Mouse (Mus musculus) hematopoietic stem cell, adult 5-6 weeks (primary cell): ENCODE measurements around the gene Gm28038. TPM values are rescaled to one million over a fixed set of nuclear protein-coding genes. Genes with fewer than 3 reads are reported as not detected.

Experiments used
- ATAC-seq, 2 experiments: fragments of 125-278 bp in 1 of 2; replicated peaks in 1 of 2; 2 replicates each; pipeline ENCODE4 v1.8.0; 2016 to 2017; ENCODE audit warnings: inconsistent platforms in 2 of 2, mild to moderate bottlenecking in 2 of 2, moderate number of reproducible peaks in 2 of 2, low read depth in 1 of 2, moderate TSS enrichment in 1 of 2; ENCODE audit not compliant: low FRiP score in 2 of 2, poor library complexity in 2 of 2, severe bottlenecking in 2 of 2, insufficient read depth in 1 of 2, low TSS enrichment in 1 of 2
- total RNA-seq: library from RNA; stranded (forward); fragments of 172-1452, 232-1000 nt; gene quantifications from 2 replicates; pipeline ENCODE4 v1.2.3, GENCODE M21; 2017

The Gm28038 gene
- total RNA-seq, 1 experiment from 2014 or later, result not detected

DNA sequence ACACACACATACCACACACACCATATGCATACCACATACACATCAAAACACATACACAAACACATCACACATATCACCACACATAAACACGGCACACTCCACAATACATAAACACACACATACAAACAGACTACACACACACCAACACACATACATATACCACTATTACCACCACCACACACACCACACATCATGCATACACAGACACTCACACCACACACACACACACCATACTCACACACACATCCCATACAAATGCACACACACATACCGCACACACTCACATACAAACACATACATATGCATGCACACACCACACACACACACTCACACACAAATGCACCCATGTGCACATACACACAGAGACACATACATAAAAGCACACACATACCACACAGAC, 13.4 kb upstream of the Gm28038 start:
- ATAC-seq, result no peak

DNA sequence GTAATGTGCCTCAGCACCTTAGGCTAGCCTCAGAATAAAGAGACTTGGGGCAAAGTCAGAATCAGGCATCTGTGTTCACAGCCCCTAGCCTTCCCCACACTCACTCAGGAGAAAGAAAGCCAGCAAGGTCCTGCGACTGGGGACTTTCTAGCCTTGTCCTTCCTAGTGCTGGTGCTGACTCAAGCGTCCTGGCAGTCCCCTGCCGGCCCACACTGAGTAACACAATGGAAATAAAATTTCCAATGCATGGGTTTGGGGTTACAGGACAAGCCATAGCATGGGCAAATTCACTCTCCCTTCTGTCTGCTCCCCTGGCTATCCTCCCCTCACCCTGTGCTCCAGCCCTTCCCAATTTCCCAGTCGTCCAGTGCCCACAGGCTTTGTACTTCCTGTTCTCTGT, 12.5 kb upstream of the Gm28038 start:
- no peak for ATAC-seq

- ATAC-seq, result no peak
Measured at GRCm38 (mm10) chr2:30269241-30269990, 11.4 kb upstream of the Gm28038 start.

GRCm38 (mm10) chr2:30270134-30270533, 10.7 kb upstream of the Gm28038 start:
- peak; percentile 89 to 93 for ATAC-seq

DNA sequence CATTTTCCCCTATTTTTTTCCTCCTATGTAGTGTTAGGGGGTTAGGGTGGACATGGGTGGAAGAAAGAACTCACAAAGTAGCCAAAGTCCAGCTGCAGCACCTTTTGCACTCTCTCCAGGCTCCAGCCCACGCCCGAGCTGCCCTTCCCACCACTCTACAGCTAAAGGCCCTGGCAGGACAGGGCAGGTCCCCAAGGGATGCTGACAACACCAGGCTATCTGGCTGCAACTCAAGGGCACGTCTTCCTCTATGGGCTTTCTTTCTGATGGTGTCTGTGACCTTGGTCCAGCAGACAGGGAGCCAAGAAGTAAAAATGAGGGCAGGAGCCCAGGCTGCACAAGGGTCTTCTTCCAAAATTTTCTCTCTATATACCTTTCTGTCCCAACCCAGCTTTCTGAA, 808 bp downstream of the Gm28038 start:
- no peak for ATAC-seq

DNA sequence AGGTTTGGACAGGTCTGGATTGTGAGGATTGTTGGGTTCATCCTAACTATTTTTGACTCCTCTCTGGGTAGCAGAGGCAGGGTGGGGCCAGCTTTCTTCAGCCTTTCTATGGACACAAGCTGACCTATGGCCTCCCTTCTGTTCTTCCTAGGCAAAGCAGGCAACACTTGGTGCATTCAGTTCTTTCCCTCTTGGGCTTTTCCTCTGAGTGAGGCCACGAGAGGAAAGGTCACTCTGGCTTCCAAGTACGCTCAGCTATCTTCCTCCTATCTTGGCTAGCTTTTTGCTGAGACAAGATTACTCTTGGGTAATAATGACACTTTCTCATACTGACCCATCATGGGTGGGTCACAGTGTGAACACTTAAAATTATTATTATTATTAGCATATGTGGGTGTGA, 2.4 kb downstream of the Gm28038 start:
- no peak for ATAC-seq

GRCm38 (mm10) chr2:30285004-30285403, 4.2 kb downstream of the Gm28038 start:
- ATAC-seq, result no peak

DNA sequence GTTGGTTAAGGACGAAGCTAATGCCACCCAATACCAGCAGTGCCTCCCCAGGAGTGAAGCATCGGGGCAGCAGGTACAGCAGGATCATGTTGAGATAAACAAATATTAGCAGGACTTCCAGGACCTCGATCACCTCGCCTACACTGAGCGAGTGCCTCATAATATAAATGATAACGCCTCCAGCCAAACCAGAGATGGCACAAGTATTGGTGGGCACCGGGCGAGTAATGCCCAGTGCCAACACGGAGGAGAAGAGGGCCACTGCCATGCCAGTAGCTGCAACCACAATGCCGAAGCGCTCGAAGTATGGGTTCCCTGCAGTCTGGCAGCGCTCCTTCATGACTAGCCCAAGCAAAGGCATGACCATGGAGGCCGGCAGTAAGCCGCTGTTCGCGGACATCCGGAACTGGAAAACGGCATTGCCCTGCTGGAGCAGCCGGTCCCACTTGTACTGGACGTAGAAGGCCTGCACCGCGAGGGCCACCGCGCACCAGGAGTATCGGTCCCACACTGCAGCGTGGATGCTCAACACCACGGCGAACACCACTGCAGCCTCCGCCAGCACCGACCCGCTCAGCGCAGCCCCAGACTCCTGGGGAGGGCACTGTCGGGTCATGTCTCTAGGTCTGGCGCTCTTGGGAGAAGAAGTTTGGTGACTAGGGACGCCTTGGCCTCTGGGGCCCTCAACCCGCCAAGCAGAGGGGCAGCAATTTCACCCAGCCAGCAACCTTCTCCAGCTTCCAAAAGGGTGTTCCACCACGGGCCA, 4.8 kb downstream of the Gm28038 start:
- peak; percentile 19 to 32; a peak in 2 of 4 replicates for ATAC-seq

GRCm38 (mm10) chr2:30286192-30287026, 5.6 kb downstream of the Gm28038 start, which contains the start of the genes Dolk and Nup188:
Gene Dolk, minus strand, starts transcription at chr2:30286334.
Gene Nup188, plus strand, starts transcription at chr2:30286397.
- ATAC-seq, result peak; percentile 90 to 91

DNA sequence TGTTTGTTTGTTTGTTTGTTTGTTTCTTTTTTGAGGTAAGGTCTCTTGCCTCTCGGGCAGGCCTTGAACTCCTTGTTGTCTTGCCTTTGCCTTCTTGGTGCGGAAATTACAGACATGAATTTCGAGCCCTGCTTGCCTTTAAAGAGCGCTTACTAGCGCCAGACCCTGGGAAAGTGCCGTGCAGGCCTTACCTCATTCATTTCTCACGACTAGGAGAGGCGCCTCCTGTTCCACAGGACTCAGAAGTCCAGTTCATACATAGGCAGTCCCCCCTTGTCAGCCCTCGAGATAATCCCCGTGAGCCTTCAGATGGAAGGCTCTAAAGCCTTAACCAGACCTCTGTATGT, 6.2 kb downstream of the Gm28038 start:
- ATAC-seq, result no peak

DNA sequence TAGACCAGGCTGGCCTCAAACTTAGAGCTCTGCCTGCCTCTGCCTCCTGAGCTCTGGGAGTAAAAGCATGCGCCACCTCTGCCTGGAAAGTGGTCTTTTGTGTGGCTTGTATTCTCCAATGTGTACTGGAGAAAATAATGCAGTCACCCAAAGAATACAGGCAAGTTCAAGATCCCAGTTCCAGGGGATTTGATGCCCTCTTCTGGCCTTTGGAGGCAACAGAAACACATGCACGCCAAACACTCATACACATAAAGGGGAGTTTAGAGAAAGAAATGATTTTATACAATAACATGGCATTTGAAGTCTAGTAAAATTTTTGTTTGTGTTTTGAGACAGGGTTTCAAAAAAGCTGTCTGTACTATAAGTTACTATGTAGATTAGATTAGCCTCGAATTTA, 18.7 kb downstream of the Gm28038 start:
- ATAC-seq, result no peak

DNA sequence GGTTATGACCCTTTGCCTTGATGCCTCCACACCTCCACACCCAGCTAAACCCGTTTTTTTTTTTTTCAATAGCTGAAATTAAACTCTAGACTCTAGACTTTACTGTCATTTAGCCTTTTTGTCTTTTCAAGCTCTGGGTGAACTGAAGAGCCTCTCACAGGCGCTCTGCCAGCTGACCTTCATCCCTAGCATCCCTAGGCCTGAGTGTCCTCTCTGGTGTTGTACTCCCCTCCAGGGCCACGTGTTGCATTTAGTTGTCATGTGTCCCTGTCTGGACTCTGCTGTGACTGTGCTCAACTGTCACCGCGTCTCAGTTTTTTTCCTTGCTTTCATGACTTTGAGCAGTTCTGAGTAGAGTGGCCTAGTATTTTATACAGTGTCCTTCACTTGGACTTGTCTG, 19.1 kb downstream of the Gm28038 start:
- no peak for ATAC-seq

GRCm38 (mm10) chr2:30306087-30306486, 25.2 kb downstream of the Gm28038 start:
- no peak for ATAC-seq

- no peak for ATAC-seq
Measured at GRCm38 (mm10) chr2:30309351-30309750, 28.5 kb downstream of the Gm28038 start.

- ATAC-seq, result no peak
Measured at GRCm38 (mm10) chr2:30311481-30311880, 30.6 kb downstream of the Gm28038 start.

DNA sequence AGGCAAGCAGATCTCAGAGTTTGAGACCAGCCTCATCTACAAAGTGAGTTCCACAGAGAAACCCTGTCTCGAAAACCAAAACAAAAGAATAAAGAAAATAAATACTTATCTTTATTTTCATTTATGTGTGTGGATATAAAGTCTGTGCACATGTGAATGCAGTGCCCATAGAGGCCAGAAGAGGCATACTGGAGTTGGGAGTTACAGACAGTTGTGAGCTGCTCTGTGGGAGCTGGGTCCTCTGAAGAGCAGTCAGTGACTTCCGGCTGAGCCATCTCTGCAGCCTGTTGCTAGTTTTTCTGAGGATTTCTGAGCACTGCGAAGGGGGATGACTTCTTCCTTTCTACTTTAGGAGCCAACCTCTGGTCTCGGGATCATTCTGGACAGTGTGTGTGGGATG, 35.3 kb downstream of the Gm28038 start:
- no peak for ATAC-seq

GRCm38 (mm10) chr2:30316955-30317354, 36.1 kb downstream of the Gm28038 start:
- no peak for ATAC-seq

DNA sequence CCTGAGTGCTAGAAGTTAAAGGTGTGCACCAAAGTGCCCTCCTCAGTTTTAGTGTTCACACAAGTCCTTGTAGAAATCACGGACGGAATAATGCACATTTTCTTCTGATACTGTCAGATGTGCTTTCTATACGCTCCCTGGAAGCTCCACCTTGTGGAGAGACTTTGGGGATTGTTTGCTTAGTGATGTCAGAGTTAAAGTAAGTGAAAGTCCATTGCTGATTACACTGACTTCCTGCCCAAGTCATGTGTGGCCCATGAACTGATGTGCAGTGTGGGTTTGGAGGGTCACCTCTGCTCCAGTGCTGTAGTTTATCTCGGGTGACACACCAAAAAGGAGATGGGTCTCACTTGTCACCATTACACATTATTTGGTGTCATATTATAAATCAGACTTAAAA, 38.4 kb downstream of the Gm28038 start:
- no peak for ATAC-seq
